Mouse (Mus musculus): ENCODE data around the gene Map3k9. TPM values are rescaled to one million over a fixed set of nuclear protein-coding genes. Genes with fewer than 3 reads are reported as not detected.

Gene Map3k9
- polyA plus RNA-seq, 1 experiment, result 6.7 TPM

GRCm38 (mm10) chr12:81774186-81774585, 6.8 kb downstream of the Map3k9 start:
- DNase-seq, result no peak
- Histone ChIP-seq H3K4me1 (ENCODE audit: control insufficient read depth, insufficient read depth, low read length) (peaks cover 2% of the 10 kb centered on the region; the same call in 1 of the 2 replicates), H3K4me3 (replicated peaks; ENCODE audit: extremely low read depth, low read depth, low read length) (no peak overlapping the region)
- WGBS, result 82% methylated on average over 4 of the region's 4 CpGs
- no peak for TF ChIP-seq POLR2A (IDR thresholded peaks at IDR 0.05; ENCODE audit: borderline replicate concordance, extremely low read depth, low read depth, low read length)
- TF ChIP-seq CTCF (IDR thresholded peaks at IDR 0.05; ENCODE audit: insufficient read depth, low read length), result no peak

GRCm38 (mm10) chr12:81769458-81769857, 11.5 kb downstream of the Map3k9 start:
- Histone ChIP-seq H3K4me3 (replicated peaks; ENCODE audit: extremely low read depth, low read depth, low read length) (no peak overlapping the region), H3K4me1 (ENCODE audit: control insufficient read depth, insufficient read depth, low read length) (no peaks in the 10 kb centered on the region)
- 81% methylated on average over 4 of the region's 4 CpGs for WGBS
- no peak for DNase-seq
- TF ChIP-seq POLR2A (IDR thresholded peaks at IDR 0.05; ENCODE audit: borderline replicate concordance, extremely low read depth, low read depth, low read length) (no peak), CTCF (IDR thresholded peaks at IDR 0.05; ENCODE audit: insufficient read depth, low read length) (no peak)

DNA sequence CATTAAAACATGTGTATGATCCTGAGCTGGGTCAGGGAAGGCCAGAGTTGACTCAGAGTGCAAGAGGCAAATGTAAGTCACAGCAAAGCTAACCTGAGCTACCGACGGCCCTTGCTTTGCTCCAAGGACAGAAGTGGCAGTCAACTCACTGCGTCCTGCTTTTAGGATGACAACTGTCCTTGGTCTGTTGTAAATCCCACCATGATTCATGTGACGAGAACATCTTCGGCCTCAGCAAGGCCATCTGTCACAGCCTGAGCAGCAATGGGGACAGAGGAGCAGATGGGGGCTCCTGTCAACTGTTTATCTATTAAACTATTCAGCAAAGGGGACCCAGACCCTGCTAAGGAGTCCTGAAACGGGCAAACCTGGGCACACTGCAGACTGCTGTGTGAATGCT, 15.6 kb downstream of the Map3k9 start:
- H3K4me1 ChIP-seq (ENCODE audit: control insufficient read depth, insufficient read depth, low read length), result no peaks in the 10 kb centered on the region
- no peak for DNase-seq
- no peak overlapping the region for H3K4me3 ChIP-seq (replicated peaks; ENCODE audit: extremely low read depth, low read depth, low read length)
- TF ChIP-seq POLR2A (IDR thresholded peaks at IDR 0.05; ENCODE audit: borderline replicate concordance, extremely low read depth, low read depth, low read length) (no peak), CTCF (IDR thresholded peaks at IDR 0.05; ENCODE audit: insufficient read depth, low read length) (no peak)
- WGBS, result 84% methylated on average over 6 of the region's 6 CpGs

DNA sequence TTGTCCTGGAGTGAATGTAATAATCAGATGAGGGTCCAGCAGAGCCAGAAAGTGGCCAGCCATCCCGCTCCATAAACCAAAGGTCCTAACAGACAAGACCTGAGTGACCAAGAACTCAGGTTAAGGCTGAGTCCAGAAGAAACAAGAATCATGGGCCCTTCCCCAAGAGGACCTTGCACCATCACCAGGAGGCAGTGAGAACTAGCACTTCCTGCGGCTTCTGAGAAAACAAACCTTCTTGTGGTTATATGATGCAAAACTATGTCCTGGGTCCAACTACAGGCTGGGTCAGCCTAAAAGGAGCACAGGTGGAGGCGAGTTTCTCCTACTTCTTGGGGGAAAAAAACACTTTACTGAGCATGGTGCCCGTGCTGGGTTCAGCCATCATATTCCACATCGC, 16.6 kb downstream of the Map3k9 start:
- Histone ChIP-seq H3K4me1 (ENCODE audit: control insufficient read depth, insufficient read depth, low read length) (no peaks in the 10 kb centered on the region), H3K4me3 (replicated peaks; ENCODE audit: extremely low read depth, low read depth, low read length) (no peak overlapping the region)
- DNase-seq, result no peak
- WGBS, result 89% methylated on average over 5 of the region's 5 CpGs
- TF ChIP-seq CTCF (IDR thresholded peaks at IDR 0.05; ENCODE audit: insufficient read depth, low read length) (no peak), POLR2A (IDR thresholded peaks at IDR 0.05; ENCODE audit: borderline replicate concordance, extremely low read depth, low read depth, low read length) (no peak)

GRCm38 (mm10) chr12:81754651-81755050, 26.3 kb downstream of the Map3k9 start:
- TF ChIP-seq POLR2A (IDR thresholded peaks at IDR 0.05; ENCODE audit: borderline replicate concordance, extremely low read depth, low read depth, low read length), result peak; percentile 23; the same call in 1 of the 2 replicates
- no peak for TF ChIP-seq CTCF (IDR thresholded peaks at IDR 0.05; ENCODE audit: insufficient read depth, low read length)
- DNase-seq, result peak; percentile 28
- H3K4me3 ChIP-seq (replicated peaks; ENCODE audit: extremely low read depth, low read depth, low read length), result no peak overlapping the region

GRCm38 (mm10) chr12:81751116-81751515, 29.9 kb downstream of the Map3k9 start:
- TF ChIP-seq CTCF (IDR thresholded peaks at IDR 0.05; ENCODE audit: insufficient read depth, low read length) (no peak), POLR2A (IDR thresholded peaks at IDR 0.05; ENCODE audit: borderline replicate concordance, extremely low read depth, low read depth, low read length) (no peak)
- H3K4me3 ChIP-seq (replicated peaks; ENCODE audit: extremely low read depth, low read depth, low read length), result no peak overlapping the region
- WGBS, result 44% methylated on average over 4 of the region's 4 CpGs
- DNase-seq, result no peak
- peaks cover 19% of the 10 kb centered on the region for H3K4me1 ChIP-seq (ENCODE audit: control insufficient read depth, insufficient read depth, low read length)

More at GRCm38 (mm10) chr12:81754651-81755050, 26.3 kb downstream of the Map3k9 start:
- WGBS, result 26% methylated on average over 7 of the region's 7 CpGs
- peaks cover 24% of the 10 kb centered on the region for H3K4me1 ChIP-seq (ENCODE audit: control insufficient read depth, insufficient read depth, low read length)

DNA sequence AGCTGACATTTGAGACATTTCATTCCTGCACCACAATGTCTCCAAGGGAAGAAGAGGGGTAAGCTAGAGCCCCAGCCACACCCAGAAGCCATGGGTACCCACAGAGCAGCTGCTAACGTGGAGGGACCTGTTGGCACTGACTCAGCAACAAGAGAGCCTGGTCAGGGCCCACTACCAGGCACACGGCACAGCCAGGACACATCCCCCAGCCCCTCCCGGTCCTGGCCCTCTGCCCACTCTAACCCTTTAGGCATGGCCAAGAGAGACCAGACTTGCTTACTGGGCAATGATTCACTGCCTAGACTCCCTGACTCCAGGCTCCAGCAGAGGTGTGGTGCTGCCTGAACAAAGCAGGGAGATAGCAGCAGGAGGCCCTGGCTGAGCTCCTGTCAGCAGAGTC, 32.1 kb downstream of the Map3k9 start:
- DNase-seq, result no peak
- 54% methylated on average over 3 of the region's 3 CpGs for WGBS

DNA sequence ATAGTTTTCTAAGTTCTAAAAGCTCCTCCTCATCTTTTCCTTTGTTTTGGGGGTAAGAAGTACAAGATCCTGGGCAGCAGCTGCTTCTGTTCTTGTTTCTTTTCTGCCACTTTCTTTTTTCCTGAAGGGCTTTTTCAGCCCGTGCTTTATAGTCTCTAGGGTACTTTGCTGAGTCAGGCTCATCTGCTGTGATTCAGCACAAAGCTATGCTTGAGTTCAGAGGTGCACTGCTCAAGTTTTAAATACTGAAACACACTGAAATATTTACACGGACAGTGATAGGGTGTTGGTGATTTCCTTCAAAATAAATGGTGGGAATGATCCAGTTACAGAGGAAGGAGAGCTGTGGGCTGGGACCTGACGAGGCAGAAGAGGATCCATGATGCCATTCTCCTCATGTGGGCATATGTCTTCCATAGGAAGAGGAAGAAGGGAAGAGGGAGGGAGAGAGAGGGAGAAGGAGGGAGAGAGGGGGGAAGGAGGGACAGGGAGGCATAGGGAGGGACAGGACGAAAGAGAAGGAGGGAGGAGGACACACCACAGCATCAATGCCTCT, 32.9 kb downstream of the Map3k9 start:
- DNase-seq, result no peak
- Histone ChIP-seq H3K4me3 (replicated peaks; ENCODE audit: extremely low read depth, low read depth, low read length) (no peak overlapping the region), H3K4me1 (ENCODE audit: control insufficient read depth, insufficient read depth, low read length) (0 out of 2 replicates have a peak, but pooled peaks cover 2% of the 10 kb centered on the region)
- no peak for TF ChIP-seq CTCF (IDR thresholded peaks at IDR 0.05; ENCODE audit: insufficient read depth, low read length)
- 26% methylated on average over 4 of the region's 4 CpGs for WGBS

More for the DNA sequence above, 32.1 kb downstream of the Map3k9 start:
- H3K4me3 ChIP-seq (replicated peaks; ENCODE audit: extremely low read depth, low read depth, low read length), result no peak overlapping the region
- 0 out of 2 replicates have a peak, but pooled peaks cover 2% of the 10 kb centered on the region for H3K4me1 ChIP-seq (ENCODE audit: control insufficient read depth, insufficient read depth, low read length)
- TF ChIP-seq POLR2A (IDR thresholded peaks at IDR 0.05; ENCODE audit: borderline replicate concordance, extremely low read depth, low read depth, low read length) (no peak), CTCF (IDR thresholded peaks at IDR 0.05; ENCODE audit: insufficient read depth, low read length) (no peak)

GRCm38 (mm10) chr12:81746400-81747024, 34.5 kb downstream of the Map3k9 start:
- TF ChIP-seq POLR2A (IDR thresholded peaks at IDR 0.05; ENCODE audit: borderline replicate concordance, extremely low read depth, low read depth, low read length) (no peak), CTCF (IDR thresholded peaks at IDR 0.05; ENCODE audit: insufficient read depth, low read length) (no peak)
- 70% methylated on average over 9 of the region's 9 CpGs for WGBS
- Histone ChIP-seq H3K4me1 (ENCODE audit: control insufficient read depth, insufficient read depth, low read length) (0 out of 2 replicates have a peak, but pooled peaks cover 2% of the 10 kb centered on the region), H3K4me3 (replicated peaks; ENCODE audit: extremely low read depth, low read depth, low read length) (no peak overlapping the region)
- no peak for DNase-seq

All from lung, adult 2 months (tissue).